Comparison of ENCODE assay signal across 8 mouse cellular contexts in genomic region chr10:127312356-127312676, GRCm38 (mm10). TPM values are rescaled to one million over a fixed set of nuclear protein-coding genes. Genes with fewer than 3 reads are reported as not detected.
A peak's percentile ranks its signal among the peaks of the same experiment; 100 is the strongest.
DNase-seq lines count a peak whose midpoint lies in the region; ATAC-seq and TF ChIP-seq lines count a peak whose summit lies in the region.

No protein-coding gene starts in this region.

- peak overlapping the region; percentile 63 for H3K4me2 ChIP-seq in lung, embryonic 16.5 days (ENCODE audit: low read depth, low read length)

- H3K9me3 ChIP-seq in hindbrain, embryonic 10.5 days: no peaks in the 10 kb centered on the region
- H3K9me3 ChIP-seq in lung, embryonic 16.5 days (ENCODE audit: control insufficient read depth, low read length): no peaks in the 10 kb centered on the region

- peak overlapping the region; percentile 95 for H3K27ac ChIP-seq in hindbrain, embryonic 10.5 days
- peak overlapping the region; percentile 69 for H3K27ac ChIP-seq in lung, embryonic 16.5 days (ENCODE audit: low read length)
- peak overlapping the region; percentile 70 for H3K27ac ChIP-seq in thymus, adult 2 months (ENCODE audit: control insufficient read depth, insufficient read depth, low read length)

- H3K4me1 ChIP-seq in hindbrain, embryonic 10.5 days (replicated peaks): peaks cover 13% of the 10 kb centered on the region
- peaks cover 6% of the 10 kb centered on the region for H3K4me1 ChIP-seq in lung, embryonic 16.5 days (replicated peaks; ENCODE audit: control insufficient read depth, insufficient read depth, low read length)
- 0 out of 2 replicates have a peak, but pooled peaks cover 4% of the 10 kb centered on the region for H3K4me1 ChIP-seq in thymus, adult 2 months (replicated peaks; ENCODE audit: control insufficient read depth, insufficient read depth, low read length)

- H3K4me3 ChIP-seq in hindbrain, embryonic 10.5 days: peak overlapping the region; percentile 88
- peak overlapping the region; percentile 77 for H3K4me3 ChIP-seq in lung, embryonic 16.5 days (ENCODE audit: low read length)
- H3K4me3 ChIP-seq in thymus, adult 2 months (ENCODE audit: control insufficient read depth, insufficient read depth, low read length): peak overlapping the region; percentile 93

- DNase-seq in NIH3T3 (ENCODE audit: low read depth): peak; percentile 92
- peak; percentile 92 for DNase-seq in cerebellum, adult 9-10 months
- peak; percentile 89 for DNase-seq in hindbrain, embryonic 10.5 days (ENCODE audit: low spot score)
- DNase-seq in layer of hippocampus, adult 9-10 months (ENCODE audit: low spot score): peak; percentile 82
- DNase-seq in ovary, adult 18-20 months (ENCODE audit: low spot score): peak; percentile 48
- DNase-seq in thymus, adult 2 months: peak; percentile 89

- no peak for TF ChIP-seq POLR2A in thymus, adult 2 months (IDR thresholded peaks at IDR 0.05; ENCODE audit: control insufficient read depth, extremely low read depth, insufficient read depth, low read length, poor library complexity)

- peaks cover 28% of the 10 kb centered on the region for H3K36me3 ChIP-seq in hindbrain, embryonic 10.5 days
- H3K36me3 ChIP-seq in lung, embryonic 16.5 days (ENCODE audit: control insufficient read depth, insufficient read depth, low read length): peaks cover 14% of the 10 kb centered on the region
- peaks cover 13% of the 10 kb centered on the region for H3K36me3 ChIP-seq in thymus, adult 2 months (ENCODE audit: control insufficient read depth, insufficient read depth, low read length)

- 3% methylated on average over 4 of the region's 4 CpGs for WGBS in hindbrain, embryonic 10.5 days
- under 1% methylated on average over 4 of the region's 4 CpGs for WGBS in lung, embryonic 16.5 days
- WGBS in thymus, adult 2 months: 1% methylated on average over 4 of the region's 4 CpGs

- ATAC-seq in frontal cortex, adult (ENCODE audit: low TSS enrichment): peak; percentile 60
- ATAC-seq in lung, embryonic 16.5 days (ENCODE audit: low read depth): peak; percentile 66

- TF ChIP-seq CTCF in thymus, adult 2 months (IDR thresholded peaks at IDR 0.05; ENCODE audit: borderline replicate concordance, control insufficient read depth, extremely low read depth, insufficient read depth, low read length, poor library complexity): no peak

- H3K27me3 ChIP-seq in hindbrain, embryonic 10.5 days (ENCODE audit: insufficient read depth, poor library complexity, severe bottlenecking): no peaks in the 10 kb centered on the region
- H3K27me3 ChIP-seq in lung, embryonic 16.5 days (ENCODE audit: control insufficient read depth, insufficient read depth, low read depth, low read length): no peaks in the 10 kb centered on the region
- no peaks in the 10 kb centered on the region for H3K27me3 ChIP-seq in thymus, adult 2 months (ENCODE audit: control insufficient read depth, insufficient read depth, low read length)

- peak overlapping the region; percentile 84 for H3K9ac ChIP-seq in lung, embryonic 16.5 days (ENCODE audit: low read length)

RNA-seq across cellular contexts. Expression of gene Mars, which starts 0.7 kb away (rescaled TPM):
- polyA plus RNA-seq in hindbrain, embryonic 10.5 days (2016; fragmentation: Nextera tagmentation; extraction: Ambion mirVana): 171 and 174 TPM in 2 replicates
- 86.1 and 93.9 TPM in 2 replicates for polyA plus RNA-seq in lung, embryonic 16.5 days (2015; fragmentation: Nextera tagmentation; extraction: Ambion mirVana)
- polyA plus RNA-seq in thymus, adult 2 months (2012; rRNA removed): 65.8 and 77.2 TPM in 2 replicates

RNA-seq across cellular contexts. Expression of gene Arhgap9, which starts 9.4 kb away (rescaled TPM):
- 1.8 and 2.5 TPM in 2 replicates for polyA plus RNA-seq in hindbrain, embryonic 10.5 days (2016; fragmentation: Nextera tagmentation; extraction: Ambion mirVana)
- 5.5 and 6.9 TPM in 2 replicates for polyA plus RNA-seq in lung, embryonic 16.5 days (2015; fragmentation: Nextera tagmentation; extraction: Ambion mirVana)
- polyA plus RNA-seq in thymus, adult 2 months (2012; rRNA removed): 105 and 111 TPM in 2 replicates

RNA-seq across cellular contexts. Expression of gene Mbd6, which starts 23.5 kb away (rescaled TPM):
- polyA plus RNA-seq in hindbrain, embryonic 10.5 days (2016; fragmentation: Nextera tagmentation; extraction: Ambion mirVana): 12.8 and 16.3 TPM in 2 replicates
- 10.6 and 15.2 TPM in 2 replicates for polyA plus RNA-seq in lung, embryonic 16.5 days (2015; fragmentation: Nextera tagmentation; extraction: Ambion mirVana)
- polyA plus RNA-seq in thymus, adult 2 months (2012; rRNA removed): 124 and 151 TPM in 2 replicates

RNA-seq across cellular contexts. Expression of gene Gli1, which starts 29.5 kb away (rescaled TPM):
- 7.1 and 7.3 TPM in 2 replicates for polyA plus RNA-seq in hindbrain, embryonic 10.5 days (2016; fragmentation: Nextera tagmentation; extraction: Ambion mirVana)
- polyA plus RNA-seq in lung, embryonic 16.5 days (2015; fragmentation: Nextera tagmentation; extraction: Ambion mirVana): 9.7 and 10.5 TPM in 2 replicates
- 0.61 and 0.77 TPM in 2 replicates for polyA plus RNA-seq in thymus, adult 2 months (2012; rRNA removed)

RNA-seq across cellular contexts. Expression of gene Inhbe, which starts 41.9 kb away (rescaled TPM):
- polyA plus RNA-seq in hindbrain, embryonic 10.5 days (2016; fragmentation: Nextera tagmentation; extraction: Ambion mirVana): not detected in 2 replicates
- not detected in 2 replicates for polyA plus RNA-seq in lung, embryonic 16.5 days (2015; fragmentation: Nextera tagmentation; extraction: Ambion mirVana)
- polyA plus RNA-seq in thymus, adult 2 months (2012; rRNA removed): 0.04 TPM in 1 of 2 replicates, not detected in the other

Comparison
In these comparisons a context has a peak if more than half of its experiments do, and no peak if none do; other contexts are left out.
1. Peak in every context shown above with its lines: DNase-seq, ATAC-seq, H3K4me3 ChIP-seq and H3K27ac ChIP-seq.
2. RNA of gene Arhgap9, which starts 9.4 kb away (polyA plus RNA-seq): 105 to 111 TPM in thymus, adult 2 months; 5.5 to 6.9 TPM in lung, embryonic 16.5 days and 1.8 to 2.5 TPM in hindbrain, embryonic 10.5 days; every median in the first group is over 10 times any median in the second.